Mouse (Mus musculus): Measurements from ENCODE around the gene Stab2. TPM values are rescaled to one million over a fixed set of nuclear protein-coding genes. Genes with fewer than 3 reads are reported as not detected.

The Stab2 gene
- 0.78 and 0.95 TPM in 2 replicates for polyA plus RNA-seq (2015; fragmentation: Nextera tagmentation; extraction: Ambion mirVana)

GRCm38 (mm10) chr10:87007385-87008214 lies at the start of gene Stab2:
Stab2 (minus strand) TSS chr10:87008025.
- Histone ChIP-seq H3K9ac (ENCODE audit: low read depth, low read length) (no peak within 1 kb of the TSS), H3K36me3 (ENCODE audit: control insufficient read depth, insufficient read depth, low read length) (no peaks in the 10 kb centered on the region), H3K27ac (ENCODE audit: low read length) (no peak within 1 kb of the TSS), H3K9me3 (ENCODE audit: control insufficient read depth, low read length) (no peaks in the 10 kb centered on the region), H3K4me3 (ENCODE audit: low read length) (no peak within 1 kb of the TSS), H3K4me1 (ENCODE audit: control insufficient read depth, insufficient read depth, low read length) (no peaks in the 10 kb centered on the region), H3K27me3 (replicated peaks; ENCODE audit: control insufficient read depth, insufficient read depth, low read length) (no peaks in the 10 kb centered on the region), H3K4me2 (ENCODE audit: low read depth, low read length) (no peak within 1 kb of the TSS)
- 50% methylated on average over 8 of the region's 8 CpGs for WGBS
- ATAC-seq = no peak

DNA sequence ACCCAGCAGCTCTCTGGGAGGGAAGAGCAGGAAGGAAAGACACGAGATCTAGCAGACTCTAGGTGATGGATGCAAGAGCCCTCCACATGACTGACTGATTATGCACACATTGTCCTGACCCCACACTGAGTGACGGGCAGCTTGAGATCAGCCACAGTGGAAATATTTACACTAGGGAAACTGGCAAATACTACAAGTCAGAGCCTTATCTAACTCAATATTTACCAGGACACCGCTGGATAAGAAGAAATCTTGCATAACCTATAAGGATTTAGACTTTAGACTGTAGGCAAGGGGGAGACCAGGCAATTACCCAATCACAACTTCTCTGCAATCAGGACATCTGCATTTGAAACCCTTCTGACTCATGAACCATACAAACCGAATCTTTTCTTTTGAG lies 43.9 kb upstream of the Stab2 start:
- H3K36me3 ChIP-seq (ENCODE audit: control insufficient read depth, insufficient read depth, low read length) = no peaks in the 10 kb centered on the region
- no peaks in the 10 kb centered on the region for H3K9me3 ChIP-seq (ENCODE audit: control insufficient read depth, low read length)
- peak; percentile 94 for ATAC-seq
- no peaks in the 10 kb centered on the region for H3K4me1 ChIP-seq (ENCODE audit: control insufficient read depth, insufficient read depth, low read length)
- 32% methylated on average over 4 of the region's 4 CpGs for WGBS
- no peak overlapping the region for H3K4me2 ChIP-seq (ENCODE audit: low read depth, low read length)
- peak overlapping the region; percentile 65; the same call in 1 of the 2 replicates for H3K27ac ChIP-seq (ENCODE audit: low read length)
- no peak overlapping the region for H3K4me3 ChIP-seq (ENCODE audit: low read length)
- no peak overlapping the region for H3K9ac ChIP-seq (ENCODE audit: low read depth, low read length)
- no peaks in the 10 kb centered on the region for H3K27me3 ChIP-seq (replicated peaks; ENCODE audit: control insufficient read depth, insufficient read depth, low read length)

DNA sequence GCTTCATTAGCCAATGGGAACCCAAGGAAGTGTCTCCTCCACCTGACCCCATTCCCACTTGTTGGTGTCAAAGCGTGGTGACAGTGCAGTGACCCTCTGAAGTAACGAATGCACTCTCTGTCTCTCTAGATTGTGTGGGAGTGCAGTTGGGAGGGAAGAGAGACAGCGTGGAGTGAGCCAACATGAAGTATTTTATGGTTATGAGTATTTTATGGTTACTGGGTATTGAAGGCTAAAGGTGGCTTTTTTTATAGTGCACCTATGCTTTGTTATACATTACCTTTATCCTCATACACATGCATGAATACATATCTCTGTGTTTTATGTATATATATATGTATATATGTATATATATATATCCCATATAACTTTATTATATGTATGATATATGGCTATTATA lies 41.4 kb upstream of the Stab2 start:
- Histone ChIP-seq H3K36me3 (ENCODE audit: control insufficient read depth, insufficient read depth, low read length) (no peaks in the 10 kb centered on the region), H3K4me3 (ENCODE audit: low read length) (no peak overlapping the region), H3K9ac (ENCODE audit: low read depth, low read length) (no peak overlapping the region), H3K27me3 (replicated peaks; ENCODE audit: control insufficient read depth, insufficient read depth, low read length) (no peaks in the 10 kb centered on the region), H3K27ac (ENCODE audit: low read length) (no peak overlapping the region), H3K9me3 (ENCODE audit: control insufficient read depth, low read length) (no peaks in the 10 kb centered on the region), H3K4me2 (ENCODE audit: low read depth, low read length) (no peak overlapping the region), H3K4me1 (ENCODE audit: control insufficient read depth, insufficient read depth, low read length) (peaks cover 3% of the 10 kb centered on the region; the same call in 1 of the 2 replicates)
- ATAC-seq = peak; percentile 59
- WGBS = 57% methylated on average over 3 of the region's 3 CpGs

- Histone ChIP-seq H3K36me3 (ENCODE audit: control insufficient read depth, insufficient read depth, low read length) (no peaks in the 10 kb centered on the region), H3K4me3 (ENCODE audit: low read length) (no peak overlapping the region), H3K9me3 (ENCODE audit: control insufficient read depth, low read length) (no peaks in the 10 kb centered on the region), H3K27me3 (replicated peaks; ENCODE audit: control insufficient read depth, insufficient read depth, low read length) (no peaks in the 10 kb centered on the region), H3K4me1 (ENCODE audit: control insufficient read depth, insufficient read depth, low read length) (peaks cover 3% of the 10 kb centered on the region; the same call in 1 of the 2 replicates), H3K27ac (ENCODE audit: low read length) (no peak overlapping the region), H3K4me2 (ENCODE audit: low read depth, low read length) (no peak overlapping the region), H3K9ac (ENCODE audit: low read depth, low read length) (no peak overlapping the region)
- 81% methylated on average over 10 of the region's 10 CpGs for WGBS
- ATAC-seq = no peak
Observed at GRCm38 (mm10) chr10:87046931-87047468, 39.2 kb upstream of the Stab2 start.

DNA sequence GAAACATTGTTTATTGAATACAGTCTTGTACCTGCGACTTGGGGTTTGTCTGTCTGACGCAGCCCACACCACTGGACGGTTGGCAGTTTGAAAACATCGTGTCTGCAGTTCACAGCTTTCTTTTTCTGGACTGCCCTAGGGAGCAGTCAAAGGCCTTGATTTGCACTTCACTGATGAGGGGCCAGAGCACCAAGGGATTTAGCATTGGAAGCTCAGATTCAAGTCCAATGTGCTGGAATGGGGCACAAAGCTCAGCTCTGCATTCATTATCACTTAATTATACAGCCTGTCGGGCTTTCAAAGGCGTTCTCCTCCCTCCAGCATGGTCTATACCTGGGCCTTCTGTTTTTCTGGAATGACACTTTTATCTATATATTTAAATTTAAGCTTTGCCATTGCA lies 38.6 kb upstream of the Stab2 start:
- no peaks in the 10 kb centered on the region for H3K36me3 ChIP-seq (ENCODE audit: control insufficient read depth, insufficient read depth, low read length)
- no peaks in the 10 kb centered on the region for H3K9me3 ChIP-seq (ENCODE audit: control insufficient read depth, low read length)
- peaks cover 3% of the 10 kb centered on the region; the same call in 1 of the 2 replicates for H3K4me1 ChIP-seq (ENCODE audit: control insufficient read depth, insufficient read depth, low read length)
- ATAC-seq = peak; percentile 26; the same call in 1 of the 2 replicates
- no peaks in the 10 kb centered on the region for H3K27me3 ChIP-seq (replicated peaks; ENCODE audit: control insufficient read depth, insufficient read depth, low read length)
- no peak overlapping the region for H3K27ac ChIP-seq (ENCODE audit: low read length)
- H3K4me2 ChIP-seq (ENCODE audit: low read depth, low read length) = no peak overlapping the region
- H3K4me3 ChIP-seq (ENCODE audit: low read length) = no peak overlapping the region
- 39% methylated on average over 6 of the region's 6 CpGs for WGBS
- H3K9ac ChIP-seq (ENCODE audit: low read depth, low read length) = no peak overlapping the region

- no peak overlapping the region for H3K4me3 ChIP-seq (ENCODE audit: low read length)
- H3K9ac ChIP-seq (ENCODE audit: low read depth, low read length) = no peak overlapping the region
- ATAC-seq = no peak
- peaks cover 3% of the 10 kb centered on the region; the same call in 1 of the 2 replicates for H3K4me1 ChIP-seq (ENCODE audit: control insufficient read depth, insufficient read depth, low read length)
- 36% methylated on average over 3 of the region's 3 CpGs for WGBS
- no peaks in the 10 kb centered on the region for H3K9me3 ChIP-seq (ENCODE audit: control insufficient read depth, low read length)
- H3K27ac ChIP-seq (ENCODE audit: low read length) = no peak overlapping the region
- H3K27me3 ChIP-seq (replicated peaks; ENCODE audit: control insufficient read depth, insufficient read depth, low read length) = no peaks in the 10 kb centered on the region
- H3K36me3 ChIP-seq (ENCODE audit: control insufficient read depth, insufficient read depth, low read length) = no peaks in the 10 kb centered on the region
- no peak overlapping the region for H3K4me2 ChIP-seq (ENCODE audit: low read depth, low read length)
Observed at GRCm38 (mm10) chr10:87045273-87045672, 37.4 kb upstream of the Stab2 start.

DNA sequence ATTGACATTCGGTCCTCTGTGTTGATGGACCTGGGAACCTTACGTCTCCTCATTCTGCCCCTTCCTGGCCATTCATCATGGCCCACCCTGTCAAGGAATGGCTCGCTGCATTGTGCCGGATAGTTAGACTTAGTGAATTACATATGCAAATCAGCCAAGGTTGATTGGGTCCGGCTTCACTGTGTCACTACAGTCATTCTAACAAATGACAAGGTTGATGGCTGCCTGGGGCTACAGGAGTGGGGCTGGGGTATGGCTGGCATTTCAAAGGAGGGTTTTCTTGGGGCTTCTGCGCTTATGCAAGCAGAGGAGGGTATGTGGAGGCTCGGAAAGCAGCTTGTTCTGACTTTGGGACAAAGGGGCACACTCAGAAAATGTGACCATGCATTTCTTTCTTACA lies 33.4 kb upstream of the Stab2 start:
- Histone ChIP-seq H3K36me3 (ENCODE audit: control insufficient read depth, insufficient read depth, low read length) (no peaks in the 10 kb centered on the region), H3K4me1 (ENCODE audit: control insufficient read depth, insufficient read depth, low read length) (peaks cover 3% of the 10 kb centered on the region; the same call in 1 of the 2 replicates), H3K4me3 (ENCODE audit: low read length) (no peak overlapping the region), H3K27me3 (replicated peaks; ENCODE audit: control insufficient read depth, insufficient read depth, low read length) (no peaks in the 10 kb centered on the region), H3K9ac (ENCODE audit: low read depth, low read length) (no peak overlapping the region), H3K27ac (ENCODE audit: low read length) (no peak overlapping the region), H3K9me3 (ENCODE audit: control insufficient read depth, low read length) (no peaks in the 10 kb centered on the region), H3K4me2 (ENCODE audit: low read depth, low read length) (no peak overlapping the region)
- ATAC-seq = no peak
- 88% methylated on average over 7 of the region's 7 CpGs for WGBS

- no peak overlapping the region for H3K27ac ChIP-seq (ENCODE audit: low read length)
- WGBS = 86% methylated on average over 3 of the region's 3 CpGs
- H3K9me3 ChIP-seq (ENCODE audit: control insufficient read depth, low read length) = no peaks in the 10 kb centered on the region
- no peak overlapping the region for H3K4me3 ChIP-seq (ENCODE audit: low read length)
- no peak overlapping the region for H3K9ac ChIP-seq (ENCODE audit: low read depth, low read length)
- H3K4me1 ChIP-seq (ENCODE audit: control insufficient read depth, insufficient read depth, low read length) = no peaks in the 10 kb centered on the region
- H3K27me3 ChIP-seq (replicated peaks; ENCODE audit: control insufficient read depth, insufficient read depth, low read length) = no peaks in the 10 kb centered on the region
- H3K36me3 ChIP-seq (ENCODE audit: control insufficient read depth, insufficient read depth, low read length) = no peaks in the 10 kb centered on the region
- no peak overlapping the region for H3K4me2 ChIP-seq (ENCODE audit: low read depth, low read length)
- ATAC-seq = no peak
Observed at GRCm38 (mm10) chr10:87039800-87040199, 32.0 kb upstream of the Stab2 start.

- H3K4me3 ChIP-seq (ENCODE audit: low read length) = no peak overlapping the region
- H3K4me2 ChIP-seq (ENCODE audit: low read depth, low read length) = no peak overlapping the region
- H3K9ac ChIP-seq (ENCODE audit: low read depth, low read length) = no peak overlapping the region
- H3K36me3 ChIP-seq (ENCODE audit: control insufficient read depth, insufficient read depth, low read length) = no peaks in the 10 kb centered on the region
- ATAC-seq = no peak
- WGBS = 86% methylated on average over 6 of the region's 6 CpGs
- H3K27ac ChIP-seq (ENCODE audit: low read length) = no peak overlapping the region
- no peaks in the 10 kb centered on the region for H3K9me3 ChIP-seq (ENCODE audit: control insufficient read depth, low read length)
- H3K4me1 ChIP-seq (ENCODE audit: control insufficient read depth, insufficient read depth, low read length) = no peaks in the 10 kb centered on the region
- no peaks in the 10 kb centered on the region for H3K27me3 ChIP-seq (replicated peaks; ENCODE audit: control insufficient read depth, insufficient read depth, low read length)
Observed at GRCm38 (mm10) chr10:87039340-87039739, 31.5 kb upstream of the Stab2 start.

Measured in intestine, embryonic 16.5 days (tissue).